Mouse (Mus musculus) kidney, adult 2 months (tissue): ENCODE data around the gene Magel2.

Source experiments
- CTCF ChIP-seq: fragments of 200-500 bp; conservative IDR thresholded peaks from 2 replicates; pipeline ENCODE4 v1.5.1; 2011; ENCODE audit warnings: low read depth, mild to moderate bottlenecking, control low read depth, low read length, moderate library complexity, mixed read lengths; ENCODE audit not compliant: insufficient read depth, insufficient read length
- POLR2A ChIP-seq: fragments of 200-500 bp; IDR thresholded peaks from one replicate; pipeline ENCODE4 v1.6.1; 2011; ENCODE audit warnings: low read depth, low read length, control low read depth

- no peak for TF ChIP-seq POLR2A
- no peak for TF ChIP-seq CTCF
These were observed 11.7 kb upstream of the Magel2 start for GRCm38 (mm10) chr7:62365039-62365636.
